Mouse (Mus musculus) T-helper 1 cell (primary cell): ENCODE measurements around the gene Oit3.

Experiments used
- in situ Hi-C: fragments of 300-600 bp; cut with MboI, MseI; formaldehyde crosslinking; loops from one replicate; pipeline ENCODE4 v1.15.1; 2025; ENCODE audit warnings: high pct_unique_total_duplicates

Gene Oit3

DNA sequence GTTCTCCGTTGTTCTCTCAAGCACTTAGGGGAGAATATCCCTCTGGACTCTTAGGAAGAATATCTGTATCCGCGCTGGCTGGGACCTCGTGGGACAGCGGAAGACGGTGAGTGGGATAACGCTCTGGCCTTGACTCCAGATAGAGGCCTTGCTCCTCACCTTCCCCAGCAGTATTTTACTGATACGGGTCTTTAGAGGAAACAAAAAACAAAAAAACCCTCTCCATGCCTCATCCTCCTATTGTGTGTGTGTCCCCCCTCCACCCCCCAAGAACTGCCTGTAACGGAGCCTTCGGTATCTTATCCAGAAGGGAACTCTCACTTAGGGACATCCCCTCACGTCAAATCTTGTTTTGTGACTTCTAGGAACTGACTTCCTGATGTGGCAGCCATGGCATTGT lies at the start of gene Oit3:
Gene Oit3 (minus strand): TSS at position 44 of the 400 bp plus-strand sequence.
- in situ Hi-C loops = no loop called here

GRCm38 (mm10) chr10:59490920-59491319 lies 49.3 kb upstream of the Oit3 start:
- in situ Hi-C loops = no loop called here

- in situ Hi-C loops = no loop called here
These were observed 47.8 kb upstream of the Oit3 start for GRCm38 (mm10) chr10:59489411-59489810.

DNA sequence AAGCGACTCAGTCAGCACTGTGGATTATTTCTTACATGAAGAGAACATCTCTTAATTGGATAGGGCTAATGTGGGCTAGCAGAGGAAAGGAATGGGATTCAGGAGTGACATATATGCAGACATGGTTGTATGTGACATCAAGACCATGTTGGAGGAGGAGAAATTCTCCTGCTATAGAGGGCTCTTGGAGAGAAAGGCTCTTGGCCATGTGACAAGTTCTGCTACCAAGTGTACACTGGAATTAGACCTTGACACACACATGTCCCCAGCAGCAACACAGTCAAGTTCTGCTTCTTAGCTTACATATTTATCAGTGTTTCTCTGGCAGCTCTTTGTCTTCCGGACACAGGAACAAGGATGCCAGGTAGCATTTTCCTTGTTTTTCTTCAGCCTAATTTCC lies 45.8 kb upstream of the Oit3 start:
- in situ Hi-C loops = no loop called here

DNA sequence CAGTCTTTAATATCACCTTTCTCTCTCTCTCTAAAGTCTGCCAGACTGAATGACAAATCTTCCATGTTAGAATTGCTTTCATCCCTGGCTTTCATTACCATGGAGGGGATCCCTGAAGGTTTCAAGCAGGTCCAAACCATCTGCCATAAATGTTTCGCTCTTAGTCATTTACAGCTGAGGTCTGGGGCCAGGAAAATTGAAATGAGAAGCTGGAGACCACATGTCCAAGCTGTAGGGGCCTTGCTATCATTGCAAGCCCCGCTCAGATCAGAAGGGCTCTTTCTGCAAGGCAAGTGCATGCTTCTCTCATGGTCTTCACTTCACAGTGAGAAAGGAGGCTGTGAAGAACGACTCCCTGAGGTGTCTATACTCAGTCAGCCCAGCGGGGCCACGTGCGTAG lies 42.7 kb upstream of the Oit3 start:
- in situ Hi-C loops = no loop called here

- in situ Hi-C loops = no loop called here
These were observed 39.8 kb upstream of the Oit3 start for GRCm38 (mm10) chr10:59481381-59481780.

DNA sequence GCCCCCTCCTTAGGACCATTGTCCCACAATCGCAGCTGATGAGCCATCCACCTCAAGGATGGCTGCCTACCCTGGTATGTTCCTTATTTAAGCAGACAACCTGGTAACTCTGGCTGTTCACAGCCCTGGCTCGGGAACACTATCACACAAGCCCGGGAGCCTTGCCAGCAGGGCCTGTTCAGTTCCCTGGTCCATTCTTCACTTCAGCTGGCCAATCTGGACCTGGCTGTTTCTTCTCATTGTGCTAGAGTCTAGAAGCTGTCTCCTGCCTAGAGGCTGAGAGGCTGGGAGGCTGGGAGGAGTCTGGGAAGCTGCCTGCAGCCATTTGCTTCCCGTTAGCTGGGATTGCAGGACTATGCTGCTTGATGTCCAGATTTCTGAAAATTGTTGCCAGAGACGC lies 28.9 kb upstream of the Oit3 start:
- in situ Hi-C loops = no loop called here

DNA sequence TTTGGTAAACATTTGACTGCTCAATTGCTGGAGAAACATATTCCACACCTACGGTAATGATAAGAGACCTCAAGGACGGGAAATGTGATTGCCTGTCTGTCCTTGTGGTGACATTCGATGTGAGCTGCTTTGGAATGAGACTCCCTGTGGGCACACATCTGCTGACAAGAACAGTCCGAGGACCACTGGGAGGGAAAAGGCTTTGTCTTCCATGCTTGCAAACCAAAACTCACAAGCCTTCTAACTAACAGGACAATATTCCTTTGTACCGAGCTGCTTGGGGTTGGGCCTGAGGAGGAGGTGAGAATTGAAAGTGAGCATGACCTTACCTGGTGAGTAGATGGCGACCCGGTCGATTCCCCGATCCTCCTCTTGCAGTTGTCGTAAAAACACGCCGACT lies 25.7 kb upstream of the Oit3 start:
- in situ Hi-C loops = no loop called here

GRCm38 (mm10) chr10:59466626-59467025 lies 25.0 kb upstream of the Oit3 start:
- in situ Hi-C loops = no loop called here

DNA sequence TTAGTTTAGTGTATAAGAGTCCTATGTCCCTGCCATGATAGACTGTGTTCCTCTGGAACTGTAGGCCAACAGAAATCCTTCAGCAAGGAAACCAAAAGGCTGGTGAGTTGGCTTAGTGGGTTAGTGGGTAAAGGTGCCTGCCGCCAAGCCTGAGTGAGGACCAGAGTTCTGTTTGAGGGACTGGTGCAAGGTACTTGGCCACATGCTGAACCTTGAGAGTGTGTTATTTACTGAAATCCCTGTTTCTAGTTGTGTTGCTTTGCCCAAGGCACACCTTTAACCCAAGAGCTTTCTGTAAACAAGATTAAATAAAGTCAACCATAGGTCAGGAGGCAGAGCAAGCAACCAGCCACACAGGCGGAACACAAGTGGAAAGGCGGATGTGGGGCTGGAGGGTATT lies 24.0 kb upstream of the Oit3 start:
- in situ Hi-C loops = no loop called here

- in situ Hi-C loops = no loop called here
These were observed 20.7 kb upstream of the Oit3 start for GRCm38 (mm10) chr10:59462307-59462706.

GRCm38 (mm10) chr10:59459767-59460166 lies 18.2 kb upstream of the Oit3 start:
- in situ Hi-C loops = no loop called here

GRCm38 (mm10) chr10:59454631-59455030 lies 13.1 kb upstream of the Oit3 start:
- in situ Hi-C loops = no loop called here

GRCm38 (mm10) chr10:59451839-59452238 lies 10.3 kb upstream of the Oit3 start:
- in situ Hi-C loops = no loop called here

- in situ Hi-C loops = no loop called here
These were observed 6.0 kb upstream of the Oit3 start for GRCm38 (mm10) chr10:59447546-59447945.

GRCm38 (mm10) chr10:59446911-59447437 lies 5.4 kb upstream of the Oit3 start:
- in situ Hi-C loops = no loop called here

DNA sequence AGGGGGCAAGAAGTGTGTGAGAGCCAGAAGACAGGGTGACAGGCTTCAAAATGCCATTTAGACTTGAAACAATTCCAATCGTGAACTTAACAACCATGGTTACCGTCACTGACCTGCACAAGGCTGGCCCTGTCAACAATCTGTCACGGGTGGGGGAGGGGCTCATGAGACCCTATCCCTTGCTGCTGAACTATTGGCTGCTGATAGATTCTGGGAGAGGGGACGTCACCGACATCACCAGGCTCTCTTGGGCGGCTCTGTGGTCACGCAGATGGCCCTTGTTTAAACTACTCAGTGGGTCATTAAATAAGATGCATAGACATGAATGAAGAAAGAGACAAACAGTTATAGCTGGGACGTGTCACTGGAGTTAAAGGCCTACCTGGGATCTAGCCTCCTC lies 3.1 kb upstream of the Oit3 start:
- in situ Hi-C loops = no loop called here

DNA sequence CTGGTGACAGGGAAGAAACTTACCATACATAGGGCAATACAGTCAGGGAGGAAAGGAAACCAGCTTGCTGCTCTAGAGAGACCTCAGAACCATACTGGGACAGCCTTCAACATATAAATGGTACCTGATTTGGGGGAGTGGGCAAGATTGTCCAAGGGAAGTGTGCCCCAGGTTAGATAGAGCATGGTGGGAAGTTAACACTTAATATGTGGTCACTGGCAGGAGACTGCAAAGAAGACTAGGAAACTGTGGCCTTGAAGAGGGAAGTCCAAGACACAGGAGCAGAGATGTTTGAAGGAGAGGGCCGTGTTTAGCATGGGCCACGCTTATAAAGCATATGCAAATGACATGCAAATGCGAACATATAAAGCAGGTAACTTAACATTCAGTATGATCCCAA lies 2.5 kb upstream of the Oit3 start:
- in situ Hi-C loops = no loop called here

- in situ Hi-C loops = no loop called here
These were observed 1.6 kb upstream of the Oit3 start for GRCm38 (mm10) chr10:59443212-59443611.

GRCm38 (mm10) chr10:59440177-59440576 lies 1.4 kb downstream of the Oit3 start:
- in situ Hi-C loops = no loop called here

DNA sequence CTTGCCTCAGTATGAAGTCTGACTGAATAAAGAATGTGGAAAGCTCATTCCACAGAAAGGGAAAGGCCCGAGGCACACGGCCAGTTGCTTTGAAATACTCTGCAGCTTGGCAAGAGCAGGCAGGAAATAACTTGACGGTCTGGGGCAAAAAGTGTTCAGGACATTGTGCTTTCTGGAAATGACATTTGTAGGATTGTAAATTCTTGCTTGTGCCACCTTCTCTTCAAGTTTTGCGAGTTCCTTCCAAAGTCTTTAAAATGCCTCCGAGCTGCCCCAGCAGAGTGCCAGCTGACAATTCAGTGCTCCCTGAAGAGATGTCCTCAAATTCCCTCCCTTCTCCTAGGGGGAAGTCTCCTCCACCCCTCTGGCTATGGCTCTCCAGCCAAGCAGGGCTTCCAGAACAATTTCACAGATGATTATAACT lies 2.1 kb downstream of the Oit3 start:
- in situ Hi-C loops = no loop called here

- in situ Hi-C loops = no loop called here
These were observed 2.9 kb downstream of the Oit3 start for GRCm38 (mm10) chr10:59438651-59439050.

DNA sequence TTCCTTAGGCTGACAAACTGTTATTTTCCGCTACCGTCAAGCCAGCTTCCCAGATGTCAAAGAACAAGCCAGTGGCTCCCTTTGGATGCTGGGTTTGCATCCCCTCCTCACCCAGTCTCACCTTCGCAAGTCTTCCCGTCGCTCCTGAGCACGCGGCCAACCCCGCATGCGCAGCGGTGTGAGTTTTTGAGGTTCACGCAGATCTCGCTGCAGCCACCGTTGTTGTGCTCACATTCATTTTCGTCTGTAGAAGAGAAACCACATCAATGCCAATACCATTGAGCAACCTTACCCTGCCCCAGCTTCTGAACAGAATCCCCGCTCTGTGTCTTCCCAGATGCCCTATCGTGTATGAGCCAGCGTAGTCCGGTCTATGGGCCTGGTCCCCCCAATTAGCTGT lies 5.8 kb downstream of the Oit3 start:
- in situ Hi-C loops = no loop called here

DNA sequence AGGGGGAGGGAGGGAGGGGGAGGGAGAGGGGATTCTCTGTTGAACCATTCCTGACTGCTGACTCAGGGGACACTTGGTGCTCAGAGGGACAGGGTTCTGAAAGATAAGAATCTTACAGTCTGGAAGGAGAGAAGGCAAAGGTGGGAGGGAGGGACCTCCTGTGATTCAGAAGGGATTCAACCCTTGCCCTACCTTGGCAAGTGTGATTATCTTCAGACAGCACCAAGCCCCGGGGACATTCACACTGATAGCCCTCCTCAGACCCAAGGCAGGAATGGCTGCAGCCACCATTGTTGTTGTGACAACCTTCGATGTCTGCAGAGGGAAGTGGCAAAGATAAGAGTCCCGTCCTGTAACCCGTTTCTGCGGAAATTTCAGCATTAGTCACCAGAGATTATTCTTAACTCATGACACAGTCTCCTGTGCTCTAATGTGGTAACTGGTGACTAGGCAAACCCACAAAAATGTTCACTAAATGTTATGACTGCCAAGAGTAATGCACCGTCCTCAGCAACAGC lies 10.8 kb downstream of the Oit3 start:
- in situ Hi-C loops = no loop called here
